Mouse (Mus musculus) liver, postnatal 0 days (tissue): ENCODE data around the gene Acrv1. TPM values are rescaled to one million over a fixed set of nuclear protein-coding genes. Genes with fewer than 3 reads are reported as not detected.
"Not testable (repeated sequence)": the region's sequence is repeated elsewhere in the genome, so short reads cannot be mapped to it uniquely, and the experiment has no call there.

Source experiments
- ATAC-seq: fragments of 200-750 bp; cut with Nextera tagmentation; 2 replicates; pipeline ENCODE4 v1.8.0; 2017; ENCODE audit warnings: mild to moderate bottlenecking, moderate library complexity
- DNase-seq: peaks from one replicate; pipeline ENCODE4 v3.0.0-alpha.2; 2016
- H3K27ac ChIP-seq: fragments of 300-500 bp; sonication (generic); 2 replicates; pipeline ENCODE4 v1.5.1; 2014; ENCODE audit warnings: antibody characterized with exemption, moderate library complexity, mild to moderate bottlenecking, low read depth
- H3K27me3 ChIP-seq: fragments of 300-500 bp; sonication (generic); 2 replicates; pipeline ENCODE4 v1.6.1; 2014; ENCODE audit warnings: low read length, control low read depth, mixed read lengths; ENCODE audit not compliant: insufficient read depth
- H3K36me3 ChIP-seq: fragments of 300-500 bp; sonication (generic); replicated peaks from 2 replicates; pipeline ENCODE4 v1.6.1; 2014; ENCODE audit warnings: mild to moderate bottlenecking, control low read depth, low read length, moderate library complexity, mixed read lengths; ENCODE audit not compliant: insufficient read depth
- H3K4me1 ChIP-seq: fragments of 300-500 bp; sonication (generic); 2 replicates; pipeline ENCODE4 v1.6.1; 2014; ENCODE audit warnings: antibody characterized with exemption, mild to moderate bottlenecking, control low read depth; ENCODE audit not compliant: insufficient read depth
- H3K4me2 ChIP-seq: fragments of 300-500 bp; sonication (generic); 2 replicates; pipeline ENCODE4 v1.6.1; 2014; ENCODE audit warnings: low read depth, mild to moderate bottlenecking, low read length, moderate library complexity, mixed read lengths
- H3K4me3 ChIP-seq: fragments of 300-500 bp; sonication (generic); 2 replicates; pipeline ENCODE4 v1.5.1; 2014; ENCODE audit warnings: low read depth, low read length
- H3K9ac ChIP-seq: fragments of 300-500 bp; sonication (generic); replicated peaks from 2 replicates; pipeline ENCODE4 v1.6.1; 2014; ENCODE audit warnings: mild to moderate bottlenecking, moderate library complexity
- H3K9me3 ChIP-seq: fragments of 300-500 bp; sonication (generic); 2 replicates; pipeline ENCODE4 v1.6.1; 2016; ENCODE audit warnings: mild to moderate bottlenecking, control low read depth, low read length, mixed read lengths
- CTCF ChIP-seq: sonication (generic); IDR thresholded peaks from 2 replicates; pipeline ENCODE4 v1.5.1; 2016; ENCODE audit warnings: antibody characterized with exemption, low read depth
- EP300 ChIP-seq: IDR thresholded peaks from 2 replicates; pipeline ENCODE4 v1.6.1; 2016; ENCODE audit warnings: antibody characterized with exemption, low read depth, mild to moderate bottlenecking
- WGBS: fragments of 180-500 bp; shearing (Covaris S2); extraction: QIAGEN DNeasy Blood & Tissue Kit; methylation state at CpG from one replicate; pipeline ENCODE4 v1.1.7; 2014; ENCODE audit not compliant: insufficient replicate concordance; 5-methylcytosine and 5-hydroxymethylcytosine counted together
- polyA plus RNA-seq: library from polyadenylated mRNA; unstranded; fragments of >200 nt; fragmentation: Nextera tagmentation; extraction: Ambion mirVana; gene quantifications from 2 replicates; pipeline ENCODE4 v1.2.1, GENCODE M21; 2015

Gene Acrv1
- not detected in 2 replicates for polyA plus RNA-seq

GRCm38 (mm10) chr9:36692920-36693319 is at the start of gene Acrv1:
Gene Acrv1, plus strand, starts transcription at chr9:36693220.
- Histone ChIP-seq H3K4me1 (no peaks in the 10 kb centered on the region), H3K27ac (no peak within 1 kb of the TSS), H3K4me3 (no peak within 1 kb of the TSS), H3K36me3 (no peaks in the 10 kb centered on the region), H3K9me3 (no peaks in the 10 kb centered on the region), H3K27me3 (no peaks in the 10 kb centered on the region), H3K4me2 (no peak within 1 kb of the TSS), H3K9ac (no peak within 1 kb of the TSS)
- 47% methylated on average over 1 of the region's 1 CpGs for WGBS
- TF ChIP-seq CTCF (no peak), EP300 (no peak)
- no peak for ATAC-seq
- no peak for DNase-seq

- not testable (repeated sequence) for H3K9me3 ChIP-seq, H3K36me3 ChIP-seq, H3K9ac ChIP-seq, H3K4me1 ChIP-seq, H3K4me3 ChIP-seq, H3K4me2 ChIP-seq, ATAC-seq, H3K27ac ChIP-seq, DNase-seq, H3K27me3 ChIP-seq
- 49% methylated on average over 3 of the region's 3 CpGs for WGBS
Measured at GRCm38 (mm10) chr9:36643276-36643675, 49.7 kb upstream of the Acrv1 start, which contains the start of gene A630095E13Rik. Gene A630095E13Rik, minus strand, starts transcription at chr9:36643376.

- no peak for DNase-seq
- 71% methylated on average over 2 of the region's 2 CpGs for WGBS
Measured at GRCm38 (mm10) chr9:36681424-36681823, 11.6 kb upstream of the Acrv1 start.

GRCm38 (mm10) chr9:36687329-36687728 is 5.7 kb upstream of the Acrv1 start:
- no peak overlapping the region for H3K4me2 ChIP-seq
- no peak for ATAC-seq
- no peaks in the 10 kb centered on the region for H3K9me3 ChIP-seq
- no peaks in the 10 kb centered on the region for H3K4me1 ChIP-seq
- H3K27me3 ChIP-seq = no peaks in the 10 kb centered on the region
- no peak overlapping the region for H3K9ac ChIP-seq
- no peak for TF ChIP-seq CTCF
- TF ChIP-seq EP300 = no peak
- H3K27ac ChIP-seq = no peak overlapping the region
- H3K36me3 ChIP-seq = no peaks in the 10 kb centered on the region
- no peak for DNase-seq
- no peak overlapping the region for H3K4me3 ChIP-seq

More at GRCm38 (mm10) chr9:36681424-36681823, 11.6 kb upstream of the Acrv1 start:
- ATAC-seq = no peak
- no peak for TF ChIP-seq EP300
- no peak for TF ChIP-seq CTCF
- H3K9me3 ChIP-seq = no peaks in the 10 kb centered on the region
- H3K27ac ChIP-seq = no peak overlapping the region
- H3K4me2 ChIP-seq = no peak overlapping the region
- no peaks in the 10 kb centered on the region for H3K27me3 ChIP-seq
- H3K36me3 ChIP-seq = no peaks in the 10 kb centered on the region
- no peak overlapping the region for H3K9ac ChIP-seq
- no peaks in the 10 kb centered on the region for H3K4me1 ChIP-seq
- no peak overlapping the region for H3K4me3 ChIP-seq

GRCm38 (mm10) chr9:36694276-36694675 is 1.3 kb downstream of the Acrv1 start:
- TF ChIP-seq EP300 (no peak), CTCF (no peak)
- no peak overlapping the region for H3K27ac ChIP-seq
- H3K27me3 ChIP-seq = no peaks in the 10 kb centered on the region
- no peaks in the 10 kb centered on the region for H3K4me1 ChIP-seq
- H3K4me2 ChIP-seq = no peak overlapping the region
- no peaks in the 10 kb centered on the region for H3K36me3 ChIP-seq
- WGBS = 82% methylated on average over 10 of the region's 10 CpGs
- DNase-seq (no peak), ATAC-seq (no peak)
- no peaks in the 10 kb centered on the region for H3K9me3 ChIP-seq
- no peak overlapping the region for H3K4me3 ChIP-seq
- no peak overlapping the region for H3K9ac ChIP-seq

- peaks cover 7% of the 10 kb centered on the region for H3K36me3 ChIP-seq
- no peak overlapping the region for H3K4me2 ChIP-seq
- no peak overlapping the region for H3K4me3 ChIP-seq
- WGBS = 76% methylated on average over 3 of the region's 3 CpGs
- ATAC-seq (no peak), DNase-seq (no peak)
- no peaks in the 10 kb centered on the region for H3K27me3 ChIP-seq
- H3K4me1 ChIP-seq = no peaks in the 10 kb centered on the region
- H3K9me3 ChIP-seq = no peaks in the 10 kb centered on the region
- H3K27ac ChIP-seq = no peak overlapping the region
- no peak for TF ChIP-seq CTCF
- no peak for TF ChIP-seq EP300
- no peak overlapping the region for H3K9ac ChIP-seq
Measured at GRCm38 (mm10) chr9:36705923-36706322, 12.9 kb downstream of the Acrv1 start.

- H3K9me3 ChIP-seq = no peaks in the 10 kb centered on the region
- no peak overlapping the region for H3K27ac ChIP-seq
- no peaks in the 10 kb centered on the region for H3K4me1 ChIP-seq
- ATAC-seq (no peak), DNase-seq (no peak)
- peaks cover 13% of the 10 kb centered on the region for H3K36me3 ChIP-seq
- TF ChIP-seq CTCF = no peak
- TF ChIP-seq EP300 = no peak
- WGBS = 64% methylated on average over 6 of the region's 6 CpGs
- H3K9ac ChIP-seq = no peak overlapping the region
- H3K4me2 ChIP-seq = no peak overlapping the region
- H3K27me3 ChIP-seq = no peaks in the 10 kb centered on the region
- no peak overlapping the region for H3K4me3 ChIP-seq
Measured at GRCm38 (mm10) chr9:36707304-36707703, 14.3 kb downstream of the Acrv1 start.
